Mouse (Mus musculus): ENCODE data around the gene Ubqlnl. TPM values are rescaled to one million over a fixed set of nuclear protein-coding genes. Genes with fewer than 3 reads are reported as not detected.

The Ubqlnl gene
- polyA plus RNA-seq, 1 experiment from 2014 or later = not detected

DNA sequence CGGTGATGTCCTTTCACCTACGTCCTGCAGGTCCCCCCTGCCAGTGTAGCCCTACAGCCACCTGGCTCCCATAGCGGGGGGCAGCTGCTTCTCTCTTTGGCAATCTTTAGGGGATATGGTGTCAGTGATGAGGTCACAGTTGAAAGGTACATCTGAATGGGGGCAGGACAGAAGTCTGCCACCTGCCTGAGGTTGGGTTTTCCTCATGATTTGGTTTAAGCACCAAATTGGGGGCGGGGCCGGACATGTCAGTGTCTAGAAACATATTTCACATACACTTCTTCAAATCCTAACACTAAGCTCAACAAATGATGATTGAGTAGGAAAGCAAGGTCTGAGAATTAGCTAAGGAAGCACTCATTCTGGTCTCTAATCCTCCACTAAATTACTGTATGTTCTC lies 20.6 kb downstream of the Ubqlnl start, which contains the start of gene Ubqln5:
Gene Ubqln5, minus strand, starts transcription at position 101 of the 400 bp plus-strand sequence.
- Histone ChIP-seq H3K9ac (replicated peaks) (no peak within 1 kb of the TSS), H3K9me3 (no peaks in the 10 kb centered on the region), H3K27me3 (no peaks in the 10 kb centered on the region), H3K4me1 (no peaks in the 10 kb centered on the region), H3K4me2 (replicated peaks) (no peak within 1 kb of the TSS), H3K36me3 (no peaks in the 10 kb centered on the region), H3K27ac (replicated peaks) (no peak within 1 kb of the TSS), H3K4me3 (no peak within 1 kb of the TSS)
- no peak for ATAC-seq (ENCODE audit: low FRiP score, low read depth)
- 90% methylated on average over 5 of the region's 5 CpGs for WGBS

DNA sequence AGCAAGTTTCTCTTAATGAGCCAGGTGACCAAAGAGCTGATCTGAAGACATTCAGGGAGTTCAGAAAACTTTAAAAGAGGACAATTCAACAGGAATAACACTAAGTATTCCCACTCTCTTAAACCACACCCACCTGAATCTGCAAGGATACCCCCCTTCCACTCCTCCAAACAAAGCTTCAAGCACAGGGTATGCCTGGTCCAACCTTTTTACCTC lies 45.7 kb downstream of the Ubqlnl start, which contains the start of gene Olfr646:
Gene Olfr646, plus strand, starts transcription at position 117 of the 216 bp plus-strand sequence.
- ATAC-seq (ENCODE audit: low FRiP score, low read depth) = no peak
- no peaks in the 10 kb centered on the region for H3K9me3 ChIP-seq
- H3K4me3 ChIP-seq = no peak within 1 kb of the TSS
- H3K4me2 ChIP-seq (replicated peaks) = no peak within 1 kb of the TSS
- H3K9ac ChIP-seq (replicated peaks) = no peak within 1 kb of the TSS
- no peaks in the 10 kb centered on the region for H3K36me3 ChIP-seq
- H3K27ac ChIP-seq (replicated peaks) = no peak within 1 kb of the TSS
- H3K4me1 ChIP-seq = no peaks in the 10 kb centered on the region
- H3K27me3 ChIP-seq = no peaks in the 10 kb centered on the region

DNA sequence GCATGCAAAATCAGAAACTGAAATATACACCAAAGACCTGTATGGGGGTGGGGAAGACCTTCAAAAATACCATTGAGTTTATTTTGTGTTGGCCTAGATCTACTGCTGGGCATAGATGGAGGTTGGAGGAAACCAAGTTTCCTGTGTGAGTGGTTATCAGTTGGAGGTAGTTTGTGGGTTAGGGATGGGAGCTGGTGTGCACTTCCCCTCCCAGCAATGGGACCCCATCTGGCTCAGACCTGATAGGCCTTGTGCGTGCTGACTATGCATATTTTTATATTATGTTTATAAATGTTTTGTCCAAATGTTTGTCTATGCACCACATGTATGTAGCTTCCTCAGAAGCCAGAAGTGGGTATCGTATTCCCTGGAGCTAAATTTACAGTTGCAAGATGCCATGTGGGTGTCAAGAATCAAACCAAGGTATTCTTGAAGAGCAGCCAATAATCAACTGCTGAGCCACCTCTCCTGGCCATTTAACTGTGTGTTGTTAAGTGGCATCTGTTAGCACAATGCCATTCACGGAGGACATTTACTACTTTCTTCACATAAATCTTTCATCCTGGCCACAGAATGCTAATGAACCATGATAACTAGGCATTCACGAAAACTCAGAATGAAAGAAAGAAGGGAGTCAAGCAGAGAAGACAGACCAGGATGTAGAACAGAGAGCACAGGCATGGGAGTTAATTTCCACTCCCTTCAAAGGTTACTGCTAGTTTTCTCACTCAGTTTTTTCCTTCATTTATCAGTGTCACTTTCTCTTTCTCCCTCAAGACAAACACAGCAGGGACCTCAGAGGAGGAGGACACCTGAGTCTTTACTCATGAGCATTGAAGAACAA lies 46.2 kb downstream of the Ubqlnl start:
- Histone ChIP-seq H3K9ac (replicated peaks) (no peak overlapping the region), H3K4me3 (no peak overlapping the region), H3K27ac (replicated peaks) (no peak overlapping the region), H3K36me3 (no peaks in the 10 kb centered on the region), H3K4me2 (replicated peaks) (no peak overlapping the region), H3K9me3 (no peaks in the 10 kb centered on the region), H3K4me1 (no peaks in the 10 kb centered on the region), H3K27me3 (no peaks in the 10 kb centered on the region)
- 78% methylated on average over 4 of the region's 4 CpGs for WGBS
- ATAC-seq (ENCODE audit: low FRiP score, low read depth) = no peak

Other genes starting within 250 kb of the Ubqlnl start
- gene Olfr65, start 247.1 kb downstream of the Ubqlnl start, polyA plus RNA-seq (2016; fragmentation: Nextera tagmentation; extraction: Ambion mirVana) = not detected in 2 replicates
- gene Olfr631, start 221.7 kb downstream of the Ubqlnl start, polyA plus RNA-seq (2016; fragmentation: Nextera tagmentation; extraction: Ambion mirVana) = not detected in 2 replicates
- gene Olfr632, start 216.2 kb downstream of the Ubqlnl start, polyA plus RNA-seq (2016; fragmentation: Nextera tagmentation; extraction: Ambion mirVana) = not detected in 2 replicates
- gene Olfr633, start 206.1 kb downstream of the Ubqlnl start, polyA plus RNA-seq (2016; fragmentation: Nextera tagmentation; extraction: Ambion mirVana) = not detected in 2 replicates
- not detected in 2 replicates for gene Olfr635, start 179.4 kb downstream of the Ubqlnl start, polyA plus RNA-seq (2016; fragmentation: Nextera tagmentation; extraction: Ambion mirVana)
- gene Olfr638, start 151.8 kb downstream of the Ubqlnl start, polyA plus RNA-seq (2016; fragmentation: Nextera tagmentation; extraction: Ambion mirVana) = not detected in 2 replicates
- gene Olfr639, start 133.3 kb downstream of the Ubqlnl start, polyA plus RNA-seq (2016; fragmentation: Nextera tagmentation; extraction: Ambion mirVana) = 0.04 TPM in 1 of 2 replicates, not detected in the other
- not detected in 2 replicates for gene Olfr640, start 125.0 kb downstream of the Ubqlnl start, polyA plus RNA-seq (2016; fragmentation: Nextera tagmentation; extraction: Ambion mirVana)
- gene Olfr641, start 115.1 kb downstream of the Ubqlnl start, polyA plus RNA-seq (2016; fragmentation: Nextera tagmentation; extraction: Ambion mirVana) = not detected in 2 replicates
- gene Olfr642, start 97.9 kb downstream of the Ubqlnl start, polyA plus RNA-seq (2016; fragmentation: Nextera tagmentation; extraction: Ambion mirVana) = not detected in 2 replicates
- gene 4930516K23Rik, start 89.1 kb downstream of the Ubqlnl start, polyA plus RNA-seq (2016; fragmentation: Nextera tagmentation; extraction: Ambion mirVana) = not detected in 2 replicates
- gene Olfr644, start 78.7 kb downstream of the Ubqlnl start, polyA plus RNA-seq (2016; fragmentation: Nextera tagmentation; extraction: Ambion mirVana) = not detected in 2 replicates
- gene Olfr645, start 65.1 kb downstream of the Ubqlnl start, polyA plus RNA-seq (2016; fragmentation: Nextera tagmentation; extraction: Ambion mirVana) = not detected in 2 replicates
- not detected in 2 replicates for gene Olfr646, start 45.7 kb downstream of the Ubqlnl start, polyA plus RNA-seq (2016; fragmentation: Nextera tagmentation; extraction: Ambion mirVana)
- not detected in 2 replicates for gene Ubqln5, start 20.7 kb downstream of the Ubqlnl start, polyA plus RNA-seq (2016; fragmentation: Nextera tagmentation; extraction: Ambion mirVana)
- not detected in 2 replicates for gene Olfr643, start 13.2 kb downstream of the Ubqlnl start, polyA plus RNA-seq (2016; fragmentation: Nextera tagmentation; extraction: Ambion mirVana)
- not detected in 2 replicates for gene Ubqln3, start 7.3 kb downstream of the Ubqlnl start, polyA plus RNA-seq (2016; fragmentation: Nextera tagmentation; extraction: Ambion mirVana)
- not detected in 2 replicates for gene Olfm5, start 14.3 kb upstream of the Ubqlnl start, polyA plus RNA-seq (2016; fragmentation: Nextera tagmentation; extraction: Ambion mirVana)
- gene Olfr648, start 32.8 kb upstream of the Ubqlnl start, polyA plus RNA-seq (2016; fragmentation: Nextera tagmentation; extraction: Ambion mirVana) = 0.45 and 0.47 TPM in 2 replicates
- gene Olfr649, start 45.4 kb upstream of the Ubqlnl start, polyA plus RNA-seq (2016; fragmentation: Nextera tagmentation; extraction: Ambion mirVana) = not detected in 2 replicates
- 0.72 and 1.3 TPM in 2 replicates for gene Trim6, start 68.2 kb upstream of the Ubqlnl start, polyA plus RNA-seq (2016; fragmentation: Nextera tagmentation; extraction: Ambion mirVana)
- gene Trim34a, start 93.9 kb upstream of the Ubqlnl start, polyA plus RNA-seq (2016; fragmentation: Nextera tagmentation; extraction: Ambion mirVana) = 0.83 and 1.2 TPM in 2 replicates
- gene Trim5, start 137.5 kb upstream of the Ubqlnl start, polyA plus RNA-seq (2016; fragmentation: Nextera tagmentation; extraction: Ambion mirVana) = 0.10 and 0.16 TPM in 2 replicates
- gene Trim12a, start 164.9 kb upstream of the Ubqlnl start, polyA plus RNA-seq (2016; fragmentation: Nextera tagmentation; extraction: Ambion mirVana) = 2.7 and 2.8 TPM in 2 replicates
- not detected in 2 replicates for gene Trim34b, start 178.9 kb upstream of the Ubqlnl start, polyA plus RNA-seq (2016; fragmentation: Nextera tagmentation; extraction: Ambion mirVana)
- gene Trim12c, start 202.8 kb upstream of the Ubqlnl start, polyA plus RNA-seq (2016; fragmentation: Nextera tagmentation; extraction: Ambion mirVana) = 0.94 and 1.1 TPM in 2 replicates
- not detected in 2 replicates for gene Trim30b, start 219.3 kb upstream of the Ubqlnl start, polyA plus RNA-seq (2016; fragmentation: Nextera tagmentation; extraction: Ambion mirVana)

Measured in midbrain, embryonic 12.5 days (tissue).